Mouse (Mus musculus): ENCODE data around the gene Lurap1l.
A peak's percentile ranks its signal among the peaks of the same experiment; 100 is the strongest.

Lurap1l gene

DNA sequence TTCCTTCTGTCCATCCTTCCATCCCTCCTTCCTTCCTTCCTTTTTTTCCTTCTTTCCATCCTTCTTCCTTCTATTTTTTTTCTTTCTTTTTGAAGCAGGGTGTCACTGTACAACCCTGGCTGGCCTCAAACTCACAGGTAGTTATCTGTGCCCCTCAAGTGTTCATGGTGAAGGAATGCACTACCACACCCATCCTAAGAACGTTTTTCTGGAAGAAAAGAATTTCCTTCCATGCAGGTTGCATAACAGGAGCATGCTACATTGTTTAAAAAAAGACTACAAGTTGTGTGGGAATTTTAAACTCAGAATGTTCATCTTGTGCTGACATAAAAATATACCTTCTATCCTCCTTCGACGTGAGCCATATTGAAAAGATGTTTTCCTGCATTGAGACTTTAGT lies 7.4 kb downstream of the Lurap1l start:
- DNase-seq (ENCODE audit: inconsistent ontology term), result no peak

GRCm38 (mm10) chr4:80918526-80919129 lies 8.2 kb downstream of the Lurap1l start:
- DNase-seq (ENCODE audit: inconsistent ontology term), result no peak

DNA sequence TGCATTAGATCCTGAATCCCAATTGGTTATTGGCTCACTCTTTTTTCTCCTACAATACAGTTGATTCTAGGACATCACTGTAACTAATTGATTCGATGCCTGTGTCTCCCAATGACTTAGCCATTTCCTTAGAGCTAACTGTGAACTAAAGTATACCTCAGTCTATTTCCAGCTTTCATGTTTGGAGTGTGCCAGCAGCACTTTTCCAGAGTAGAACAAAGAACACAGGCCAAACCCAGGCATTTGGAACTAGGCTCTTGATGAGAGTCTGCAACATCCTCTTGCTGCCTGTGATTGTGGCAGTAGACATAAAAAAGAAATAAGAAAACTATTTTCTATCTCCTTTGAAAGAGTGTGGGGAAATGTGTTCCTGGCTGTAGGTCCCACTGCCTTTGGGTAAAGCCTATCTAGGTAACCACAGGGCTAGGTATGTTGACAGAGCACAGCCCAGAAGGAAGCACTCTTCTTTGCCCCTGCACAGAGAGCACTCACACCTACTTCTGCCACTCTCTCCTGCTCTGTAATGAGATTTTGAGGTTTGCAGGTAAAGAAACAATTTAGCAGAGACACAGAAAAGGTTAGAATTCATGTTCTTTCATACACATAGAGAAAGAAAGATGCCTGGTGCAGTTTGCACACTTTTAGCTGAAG lies 8.9 kb downstream of the Lurap1l start:
- no peak for DNase-seq (ENCODE audit: inconsistent ontology term)

DNA sequence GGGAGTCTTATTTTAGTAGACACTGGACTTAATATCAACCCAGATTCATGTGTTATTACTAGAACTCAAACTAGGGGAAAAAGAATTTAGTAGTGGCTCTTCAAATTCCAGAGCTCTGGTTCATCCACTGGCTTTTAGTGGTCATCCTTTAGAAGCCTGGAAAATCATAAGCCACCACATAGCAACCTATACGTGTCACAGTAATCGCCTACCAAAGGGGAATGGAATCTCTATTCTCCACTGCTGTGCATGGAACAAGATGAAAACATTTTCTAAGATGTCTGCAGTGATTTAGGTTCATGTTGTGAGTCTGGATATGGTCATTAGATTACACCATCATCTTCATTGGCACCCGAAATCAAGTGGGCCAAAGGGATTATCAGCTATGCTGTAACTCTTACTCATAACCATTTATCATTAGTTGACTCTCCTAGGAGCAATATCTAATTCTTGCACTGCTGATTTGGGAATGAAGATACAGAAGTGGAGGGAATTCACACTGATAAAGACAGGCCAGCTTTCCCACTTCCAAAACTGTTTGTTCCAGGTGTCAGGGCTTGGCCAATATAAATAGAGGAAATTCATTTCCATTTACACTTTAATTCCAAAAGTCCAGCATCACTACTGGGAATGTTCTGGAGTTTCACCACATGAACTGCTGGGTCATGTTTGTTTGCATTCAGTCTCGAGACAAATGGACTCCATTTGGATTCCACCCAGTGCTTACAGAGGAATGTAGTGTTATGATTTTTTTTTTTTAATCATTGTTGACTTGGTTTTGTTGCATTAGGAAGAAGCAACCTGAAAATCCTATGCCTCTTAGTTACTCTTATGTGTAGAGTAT lies 11.4 kb downstream of the Lurap1l start:
- DNase-seq (ENCODE audit: inconsistent ontology term), result peak; percentile 89

DNA sequence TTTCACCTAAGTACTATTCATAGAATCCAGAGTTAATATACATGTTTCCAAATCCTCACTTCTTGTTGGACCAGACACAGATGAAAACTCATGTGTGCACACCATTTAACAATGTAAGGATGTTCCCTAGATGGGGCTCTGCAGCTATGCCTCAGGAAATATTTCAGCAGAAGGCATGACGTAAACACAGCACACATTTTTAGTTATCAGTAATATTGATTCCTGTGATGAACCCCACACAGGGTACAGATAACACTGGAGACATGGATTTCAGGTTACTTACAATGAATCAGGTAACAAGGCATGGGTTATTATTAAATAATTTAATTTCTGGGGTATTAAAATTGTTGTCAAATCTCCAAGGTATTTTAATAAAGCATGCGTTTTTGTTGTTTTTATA lies 12.2 kb downstream of the Lurap1l start:
- no peak for DNase-seq (ENCODE audit: inconsistent ontology term)

GRCm38 (mm10) chr4:80924815-80925214 lies 14.4 kb downstream of the Lurap1l start:
- DNase-seq (ENCODE audit: inconsistent ontology term), result no peak

DNA sequence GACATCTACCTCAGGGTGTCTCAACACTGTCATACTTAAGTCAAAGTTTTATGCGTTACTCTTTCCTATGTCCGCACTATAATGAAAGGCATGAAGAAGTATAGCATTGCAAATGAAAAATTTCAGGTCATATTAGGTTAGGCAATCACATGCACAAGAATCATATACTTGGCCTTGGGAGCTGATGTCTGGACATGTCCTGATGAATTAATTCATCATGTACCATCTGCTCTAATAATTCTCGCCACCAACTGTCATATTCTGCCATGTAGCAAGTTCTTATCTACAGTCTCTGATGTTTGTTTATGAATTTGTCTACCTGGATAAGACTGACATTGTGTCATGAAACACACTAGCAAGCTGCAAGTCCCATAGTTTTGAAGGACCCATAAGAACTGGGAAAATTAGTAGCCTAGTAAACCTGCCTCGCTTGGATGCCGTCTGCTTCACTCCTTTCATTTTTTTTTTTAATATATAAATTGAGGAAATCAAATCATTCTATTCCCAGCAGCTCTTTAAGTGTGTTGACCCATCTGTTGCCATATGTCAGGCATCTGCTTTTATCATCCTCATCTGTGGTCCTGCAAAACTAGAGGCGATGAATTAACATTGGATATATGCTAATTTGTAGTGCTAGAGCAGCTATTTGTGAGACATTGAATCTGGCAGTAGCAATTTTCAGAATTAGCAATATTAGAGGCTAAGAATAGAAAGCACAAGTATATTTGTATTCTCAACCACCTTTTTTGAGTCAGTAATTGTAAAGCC lies 15.5 kb downstream of the Lurap1l start:
- DNase-seq (ENCODE audit: inconsistent ontology term), result no peak

- no peak for DNase-seq (ENCODE audit: inconsistent ontology term)
Measured at GRCm38 (mm10) chr4:80934749-80935148, 24.3 kb downstream of the Lurap1l start.

DNA sequence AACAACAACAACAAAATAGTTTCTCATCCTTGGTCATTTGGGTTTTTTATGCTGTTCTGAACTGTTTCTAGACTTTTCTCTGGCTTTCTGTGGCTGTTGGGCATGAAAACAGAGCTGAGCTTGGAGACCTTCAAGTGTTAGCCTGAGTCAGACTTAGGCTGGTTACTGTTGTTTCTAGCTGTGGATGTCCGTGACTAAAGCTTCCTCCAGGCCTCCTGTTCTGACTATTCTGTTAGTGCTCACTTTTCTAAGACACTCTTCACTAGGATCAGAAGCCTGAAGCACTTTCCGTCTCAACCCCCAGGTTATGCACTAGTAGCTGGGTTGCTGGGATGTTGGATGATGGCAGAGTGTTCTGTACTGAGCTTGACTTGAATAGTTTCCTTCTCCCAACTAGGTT lies 28.7 kb downstream of the Lurap1l start:
- no peak for DNase-seq (ENCODE audit: inconsistent ontology term)

- peak; percentile 77 for DNase-seq (ENCODE audit: inconsistent ontology term)
Measured at GRCm38 (mm10) chr4:80940946-80941345, 30.5 kb downstream of the Lurap1l start.

DNA sequence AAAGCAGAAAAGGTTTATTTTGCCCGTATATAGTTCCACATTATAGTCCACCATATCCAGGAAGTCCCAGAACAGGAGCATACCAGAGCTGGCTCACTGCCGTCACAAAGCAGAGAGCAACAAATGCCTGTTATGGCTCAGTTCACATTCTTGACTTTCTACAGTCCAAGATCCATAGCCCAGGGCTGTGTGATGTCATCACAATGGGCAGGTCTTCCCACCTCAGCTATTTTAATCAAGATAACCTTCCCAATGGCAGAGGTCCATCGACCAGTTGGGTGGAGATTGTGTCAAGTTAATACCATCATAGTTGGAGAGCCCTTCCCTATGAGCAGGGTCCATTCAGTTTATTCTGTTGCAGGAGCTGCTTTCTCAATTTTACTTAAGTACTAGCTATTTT lies 31.5 kb downstream of the Lurap1l start:
- no peak for DNase-seq (ENCODE audit: inconsistent ontology term)

GRCm38 (mm10) chr4:80944605-80945004 lies 34.2 kb downstream of the Lurap1l start:
- DNase-seq (ENCODE audit: inconsistent ontology term), result no peak

DNA sequence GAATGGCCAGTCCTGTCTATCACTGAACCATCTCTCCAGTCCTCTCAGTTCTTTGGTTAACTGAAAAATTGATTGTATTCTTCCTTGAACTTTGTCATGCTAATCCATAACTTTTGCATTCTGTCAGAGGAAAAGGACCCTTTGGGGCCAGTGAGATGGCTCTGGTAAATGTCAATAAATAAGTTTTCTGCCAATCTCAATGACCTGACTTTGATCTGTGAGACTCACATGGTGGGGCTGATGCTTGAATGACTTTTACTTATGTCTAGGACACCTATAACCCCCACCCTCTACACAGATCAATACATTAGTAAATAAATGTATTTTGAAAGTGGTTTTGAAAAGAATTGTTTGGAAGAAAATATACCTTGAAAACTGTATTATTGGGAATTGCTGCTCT lies 38.7 kb downstream of the Lurap1l start:
- no peak for DNase-seq (ENCODE audit: inconsistent ontology term)

GRCm38 (mm10) chr4:80949720-80950119 lies 39.3 kb downstream of the Lurap1l start:
- no peak for DNase-seq (ENCODE audit: inconsistent ontology term)

DNA sequence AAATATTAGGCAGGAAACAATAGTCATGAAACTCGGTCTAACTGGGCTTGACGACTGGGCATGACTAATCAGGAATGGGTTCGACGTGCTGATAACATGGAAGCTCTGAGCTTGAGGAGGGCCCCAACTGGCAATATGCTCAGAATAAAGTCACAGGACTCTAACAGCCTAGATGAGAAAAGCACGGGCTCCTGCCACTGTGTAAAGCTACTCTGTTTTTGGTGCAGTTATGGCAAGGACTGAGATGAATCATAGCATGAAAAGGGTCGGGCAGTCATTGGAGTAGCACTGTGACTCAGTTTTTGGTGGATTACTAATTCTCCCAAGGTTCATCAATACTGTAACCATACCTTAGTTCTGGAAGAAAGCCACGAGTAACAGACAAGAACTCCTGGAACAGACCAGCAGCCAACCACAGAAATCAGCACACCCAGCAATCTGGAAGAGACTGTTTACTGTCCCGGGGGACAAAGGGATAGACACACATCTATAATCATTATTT lies 39.9 kb downstream of the Lurap1l start:
- DNase-seq (ENCODE audit: inconsistent ontology term), result peak; percentile 74

GRCm38 (mm10) chr4:80952653-80953052 lies 42.2 kb downstream of the Lurap1l start:
- peak; percentile 86 for DNase-seq (ENCODE audit: inconsistent ontology term)

GRCm38 (mm10) chr4:80955942-80956341 lies 45.5 kb downstream of the Lurap1l start:
- no peak for DNase-seq (ENCODE audit: inconsistent ontology term)

GRCm38 (mm10) chr4:80967526-80967925 lies 57.1 kb downstream of the Lurap1l start:
- DNase-seq (ENCODE audit: inconsistent ontology term), result no peak

GRCm38 (mm10) chr4:80971846-80972245 lies 61.4 kb downstream of the Lurap1l start:
- peak; percentile 88 for DNase-seq (ENCODE audit: inconsistent ontology term)

- no peak for DNase-seq (ENCODE audit: inconsistent ontology term)
Measured at GRCm38 (mm10) chr4:80973896-80974295, 63.5 kb downstream of the Lurap1l start.

- DNase-seq (ENCODE audit: inconsistent ontology term), result no peak
Measured at GRCm38 (mm10) chr4:80990819-80991218, 80.4 kb downstream of the Lurap1l start.

DNA sequence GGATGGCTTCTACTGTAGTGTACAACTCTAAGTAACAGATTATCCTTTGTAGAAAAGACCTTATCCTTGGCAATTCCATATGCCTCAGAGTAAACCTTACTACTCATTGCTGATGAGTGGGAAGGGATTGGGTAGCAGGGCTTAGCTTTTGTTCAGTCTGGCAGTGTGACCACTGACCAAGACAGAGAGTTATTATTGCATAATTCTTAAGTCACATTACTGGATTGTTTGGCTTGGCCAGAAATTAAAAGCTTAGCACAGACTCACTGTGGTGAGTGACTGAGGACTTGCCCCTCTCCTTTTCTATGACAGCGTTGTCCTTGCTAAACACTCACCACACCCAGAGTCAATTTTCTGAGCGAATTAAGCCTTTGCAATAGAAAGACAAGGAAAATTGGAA lies 93.1 kb downstream of the Lurap1l start:
- DNase-seq (ENCODE audit: inconsistent ontology term), result peak; percentile 41
